Mouse (Mus musculus) heart, postnatal 0 days (tissue): ENCODE data around the gene Ppme1. TPM values are rescaled to one million over a fixed set of nuclear protein-coding genes. Genes with fewer than 3 reads are reported as not detected.

Source experiments
- ATAC-seq: fragments of 200-750 bp; cut with Nextera tagmentation; 2 replicates; pipeline ENCODE4 v1.8.0; 2017; ENCODE audit warnings: low read depth, moderate number of reproducible peaks, moderate library complexity; ENCODE audit not compliant: insufficient read depth
- DNase-seq: peaks from one replicate; pipeline ENCODE4 v3.0.0-alpha.2; 2016; ENCODE audit warnings: low spot score
- H3K27ac ChIP-seq: fragments of 300-500 bp; sonication (generic); 2 replicates; pipeline ENCODE4 v1.5.1; 2014; ENCODE audit warnings: low read depth, mild to moderate bottlenecking
- H3K27me3 ChIP-seq: fragments of 300-500 bp; sonication (generic); 2 replicates; pipeline ENCODE4 v1.6.1; 2014; ENCODE audit warnings: low read length, mixed read lengths; ENCODE audit not compliant: control insufficient read depth, insufficient read depth
- H3K36me3 ChIP-seq: fragments of 300-500 bp; sonication (generic); replicated peaks from 2 replicates; pipeline ENCODE4 v1.6.1; 2014; ENCODE audit warnings: low read length, mixed read lengths; ENCODE audit not compliant: control insufficient read depth, insufficient read depth
- H3K4me1 ChIP-seq: fragments of 300-500 bp; sonication (generic); 2 replicates; pipeline ENCODE4 v1.6.1; 2014; ENCODE audit warnings: antibody characterized with exemption; ENCODE audit not compliant: control insufficient read depth, insufficient read depth
- H3K4me2 ChIP-seq: fragments of 300-500 bp; sonication (generic); 2 replicates; pipeline ENCODE4 v1.6.1; 2014; ENCODE audit warnings: low read depth, mild to moderate bottlenecking, low read length, moderate library complexity
- H3K4me3 ChIP-seq: fragments of 300-500 bp; sonication (generic); 2 replicates; pipeline ENCODE4 v1.5.1; 2014; ENCODE audit warnings: low read depth, low read length
- H3K9ac ChIP-seq: fragments of 300-500 bp; sonication (generic); replicated peaks from 2 replicates; pipeline ENCODE4 v1.6.1; 2014; ENCODE audit warnings: low read depth, low read length, mixed read lengths
- H3K9me3 ChIP-seq: fragments of 300-500 bp; sonication (generic); replicated peaks from 2 replicates; pipeline ENCODE4 v1.6.1; 2016; ENCODE audit warnings: low read length; ENCODE audit not compliant: control insufficient read depth
- CTCF ChIP-seq: IDR thresholded peaks from 2 replicates; pipeline ENCODE4 v1.5.1; 2016; ENCODE audit warnings: antibody characterized with exemption, control low read depth, low read depth
- EP300 ChIP-seq: IDR thresholded peaks from 2 replicates; pipeline ENCODE4 v1.6.1; 2016; ENCODE audit warnings: antibody characterized with exemption, low read depth
- WGBS: fragments of 180-500 bp; shearing (Covaris S2); extraction: QIAGEN DNeasy Blood & Tissue Kit; methylation state at CpG from one replicate; pipeline ENCODE4 v1.1.7; 2014; 5-methylcytosine and 5-hydroxymethylcytosine counted together
- polyA plus RNA-seq: library from polyadenylated mRNA; unstranded; fragments of >200 nt; fragmentation: Nextera tagmentation; extraction: Ambion mirVana; gene quantifications from 2 replicates; pipeline ENCODE4 v1.2.1, GENCODE M21; 2015
- total RNA-seq: library from RNA; depleted of rRNA; stranded (reverse); fragments of >200 nt; gene quantifications from 2 replicates; pipeline ENCODE4 v1.2.3, GENCODE M21; 2014; ENCODE audit warnings: low replicate concordance

The Ppme1 gene
- total and polyA plus RNA-seq, 2 experiments from 2014 or later: 48.7 to 80.3 TPM

DNA sequence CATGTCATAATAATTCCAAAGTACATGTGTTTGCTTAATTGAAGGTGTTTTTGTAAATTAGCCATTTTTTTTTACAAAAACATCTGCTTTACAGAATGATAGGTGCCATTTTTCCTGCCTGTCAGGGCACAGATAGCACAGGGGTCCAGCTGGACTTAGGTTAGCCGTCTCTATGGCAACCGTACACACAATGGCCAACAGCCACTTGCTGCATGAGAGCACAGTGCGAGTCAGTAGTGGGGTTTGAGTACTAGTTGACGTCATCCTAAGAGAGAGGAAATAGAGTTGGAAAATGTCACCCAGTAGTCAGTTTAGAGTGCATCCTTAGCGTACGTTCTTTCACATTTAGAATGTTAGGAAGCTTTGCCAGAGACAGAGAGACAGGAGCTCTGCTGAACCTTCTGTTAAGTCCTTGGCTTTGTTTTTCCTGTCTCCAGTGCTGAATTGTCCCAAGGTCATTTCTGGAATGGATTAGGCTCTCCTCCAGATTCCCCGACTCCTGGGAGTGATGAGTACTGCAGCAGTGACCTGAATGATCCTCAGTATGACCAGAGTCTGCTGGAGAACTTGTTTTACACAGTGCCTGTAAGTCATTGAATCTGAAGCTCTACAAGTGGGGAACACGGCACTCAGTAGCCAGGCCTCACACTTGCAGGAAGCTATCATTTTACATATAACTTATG is 27.3 kb upstream of the Ppme1 start:
- WGBS: 25% methylated on average over 8 of the region's 8 CpGs
- H3K4me2 ChIP-seq: peak overlapping the region; percentile 17; the same call in 1 of the 2 replicates
- TF ChIP-seq CTCF (no peak), EP300 (no peak)
- peaks cover 49% of the 10 kb centered on the region for H3K36me3 ChIP-seq
- peak overlapping the region; percentile 16 for H3K27ac ChIP-seq
- no peak overlapping the region for H3K4me3 ChIP-seq
- no peaks in the 10 kb centered on the region; the same call in 1 of the 2 replicates for H3K4me1 ChIP-seq
- ATAC-seq: peak; percentile 87
- H3K9ac ChIP-seq: no peak overlapping the region
- no peaks in the 10 kb centered on the region for H3K27me3 ChIP-seq
- peak; percentile 69 for DNase-seq
- no peaks in the 10 kb centered on the region for H3K9me3 ChIP-seq

DNA sequence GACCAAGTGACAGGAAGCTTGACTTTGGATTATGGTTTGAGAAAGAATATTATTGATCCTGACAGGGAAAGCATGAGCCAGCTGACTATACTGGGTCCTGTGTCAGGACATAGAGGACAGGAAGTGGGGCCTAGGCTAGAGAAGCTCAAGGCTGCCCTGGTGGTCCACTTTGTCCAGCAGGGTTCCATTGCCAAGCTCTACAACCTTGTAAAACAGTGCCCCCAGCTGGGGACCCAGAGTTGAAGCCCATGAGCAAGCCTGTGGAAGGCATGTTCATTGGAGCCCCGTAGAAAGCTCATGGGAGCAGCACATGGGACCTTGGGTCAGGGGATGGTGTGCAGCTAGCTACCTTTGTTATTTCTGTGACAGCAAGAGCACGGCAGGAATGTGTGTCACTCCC is 20.2 kb upstream of the Ppme1 start:
- WGBS: 83% methylated on average over 2 of the region's 2 CpGs
- no peaks in the 10 kb centered on the region for H3K9me3 ChIP-seq
- DNase-seq (peak; percentile 28), ATAC-seq (no peak)
- no peak for TF ChIP-seq EP300
- peak; percentile 39 for TF ChIP-seq CTCF
- H3K36me3 ChIP-seq: peaks cover 50% of the 10 kb centered on the region
- H3K4me3 ChIP-seq: no peak overlapping the region
- H3K27me3 ChIP-seq: no peaks in the 10 kb centered on the region
- H3K9ac ChIP-seq: no peak overlapping the region
- H3K27ac ChIP-seq: no peak overlapping the region
- no peak overlapping the region for H3K4me2 ChIP-seq
- no peaks in the 10 kb centered on the region for H3K4me1 ChIP-seq

DNA sequence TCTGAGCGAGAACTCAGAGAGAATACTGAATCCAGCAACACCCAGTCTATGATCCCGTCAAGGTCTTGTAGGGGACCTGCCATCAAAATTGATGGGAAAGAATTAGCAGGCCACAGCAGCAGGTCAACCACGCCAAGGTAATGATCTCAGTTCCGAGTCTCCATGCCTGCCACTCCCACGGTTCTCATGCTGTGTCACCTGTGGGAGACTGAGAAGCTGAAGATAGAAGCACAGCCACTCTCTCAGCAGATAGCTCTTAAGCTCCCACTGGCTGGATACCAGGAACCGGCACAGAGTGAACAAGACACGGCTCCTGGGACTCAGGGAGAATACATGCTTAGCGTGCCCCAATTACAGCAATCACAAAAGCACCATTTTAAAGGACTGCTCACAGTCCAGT is 18.1 kb upstream of the Ppme1 start:
- no peak overlapping the region for H3K27ac ChIP-seq
- H3K4me3 ChIP-seq: no peak overlapping the region
- no peaks in the 10 kb centered on the region for H3K27me3 ChIP-seq
- no peaks in the 10 kb centered on the region for H3K9me3 ChIP-seq
- TF ChIP-seq CTCF (no peak), EP300 (no peak)
- H3K4me1 ChIP-seq: no peaks in the 10 kb centered on the region
- H3K4me2 ChIP-seq: no peak overlapping the region
- ATAC-seq (no peak), DNase-seq (no peak)
- WGBS: 81% methylated on average over 8 of the region's 8 CpGs
- H3K36me3 ChIP-seq: peaks cover 37% of the 10 kb centered on the region
- no peak overlapping the region for H3K9ac ChIP-seq

DNA sequence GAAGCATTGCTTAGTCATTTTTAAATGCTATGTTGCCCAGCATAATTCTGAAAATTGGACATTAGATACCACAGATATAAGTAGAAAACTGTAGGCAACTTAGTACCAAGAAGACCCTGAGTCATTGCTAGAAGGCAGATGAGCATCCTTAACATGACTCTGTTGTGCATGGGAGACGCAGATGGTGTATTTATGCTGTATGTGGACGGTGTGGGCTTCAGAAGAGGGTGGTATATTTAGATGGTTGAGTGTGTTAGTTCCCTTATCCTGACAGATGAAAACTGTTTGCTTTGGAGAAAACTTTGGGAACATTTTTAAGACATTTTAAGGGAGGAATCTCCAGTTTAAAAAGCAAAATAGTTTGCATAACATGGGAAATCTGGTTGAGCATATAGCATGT is 16.1 kb upstream of the Ppme1 start:
- Histone ChIP-seq H3K36me3 (peaks cover 32% of the 10 kb centered on the region), H3K4me2 (no peak overlapping the region), H3K27me3 (no peaks in the 10 kb centered on the region), H3K9ac (no peak overlapping the region), H3K4me3 (no peak overlapping the region), H3K27ac (no peak overlapping the region), H3K9me3 (no peaks in the 10 kb centered on the region), H3K4me1 (no peaks in the 10 kb centered on the region)
- TF ChIP-seq CTCF: no peak
- no peak for TF ChIP-seq EP300
- ATAC-seq (no peak), DNase-seq (no peak)
- 90% methylated on average over 2 of the region's 2 CpGs for WGBS

DNA sequence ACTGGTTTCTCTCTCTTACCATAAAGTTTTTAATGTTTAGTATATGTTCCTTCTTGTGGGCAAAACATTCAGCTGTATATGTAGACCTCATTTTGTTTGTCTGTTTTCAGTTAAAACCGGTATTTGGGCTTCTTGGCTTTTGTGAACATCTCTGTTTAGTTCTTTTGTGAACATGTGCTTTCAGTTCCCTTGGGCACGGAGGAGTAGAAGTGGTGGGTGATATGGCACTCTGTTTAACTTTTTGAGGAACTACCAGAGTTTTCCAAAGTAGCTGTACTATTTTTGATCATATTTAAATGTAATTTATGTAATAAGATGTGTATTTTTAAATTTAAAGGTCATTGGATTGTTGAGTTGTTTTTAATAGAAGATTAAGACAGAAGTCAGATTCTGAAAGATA is 11.1 kb upstream of the Ppme1 start:
- ATAC-seq (no peak), DNase-seq (no peak)
- Histone ChIP-seq H3K36me3 (peaks cover 28% of the 10 kb centered on the region), H3K27ac (no peak overlapping the region), H3K4me3 (no peak overlapping the region), H3K9me3 (no peaks in the 10 kb centered on the region), H3K27me3 (no peaks in the 10 kb centered on the region), H3K9ac (no peak overlapping the region), H3K4me2 (no peak overlapping the region), H3K4me1 (no peaks in the 10 kb centered on the region)
- 87% methylated on average over 2 of the region's 2 CpGs for whole genome bisulfite sequencing
- TF ChIP-seq CTCF: no peak

DNA sequence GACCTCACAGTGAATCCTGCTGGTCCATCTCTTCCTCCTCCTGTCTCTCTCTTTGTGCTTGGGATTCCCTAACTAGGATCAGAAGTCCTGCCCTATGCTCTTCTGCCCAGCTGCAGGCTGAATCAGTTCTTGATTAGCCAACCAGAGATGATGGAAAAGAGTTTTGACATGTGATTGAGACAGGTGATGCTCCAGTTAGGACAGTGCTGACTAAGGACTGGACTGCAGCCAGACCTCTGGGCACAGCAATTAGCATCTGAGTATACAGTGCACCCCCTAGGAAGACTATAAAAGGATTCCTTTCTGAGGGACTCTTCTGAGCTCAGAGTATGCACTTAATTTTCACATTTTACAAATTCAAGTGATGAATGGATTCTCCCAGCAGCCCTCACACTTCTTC is 9.1 kb upstream of the Ppme1 start:
- H3K9me3 ChIP-seq: no peaks in the 10 kb centered on the region
- no peak overlapping the region for H3K4me2 ChIP-seq
- no peak overlapping the region for H3K4me3 ChIP-seq
- TF ChIP-seq EP300 (no peak), CTCF (no peak)
- DNase-seq (no peak), ATAC-seq (no peak)
- peaks cover 34% of the 10 kb centered on the region for H3K36me3 ChIP-seq
- no peaks in the 10 kb centered on the region for H3K4me1 ChIP-seq
- H3K9ac ChIP-seq: no peak overlapping the region
- H3K27ac ChIP-seq: no peak overlapping the region
- H3K27me3 ChIP-seq: no peaks in the 10 kb centered on the region
